Mouse (Mus musculus) stomach, embryonic 14.5 days (tissue): ENCODE results near the gene Cstb. TPM values are rescaled to one million over a fixed set of nuclear protein-coding genes. Genes with fewer than 3 reads are reported as not detected.

ENCODE experiments used
- ATAC-seq: fragments of 200-750 bp; cut with Nextera tagmentation; 2 replicates; pipeline ENCODE4 v1.8.0; 2017; ENCODE audit warnings: low read depth, moderate TSS enrichment; ENCODE audit not compliant: insufficient number of reproducible peaks, insufficient read depth, low FRiP score
- H3K27ac ChIP-seq: fragments of 300-500 bp; sonication (generic); 2 replicates; pipeline ENCODE4 v1.5.1; 2014; ENCODE audit warnings: mild to moderate bottlenecking, low read length, moderate library complexity, mixed read lengths
- H3K27me3 ChIP-seq: fragments of 300-500 bp; sonication (generic); 2 replicates; pipeline ENCODE4 v1.6.1; 2014; ENCODE audit warnings: low read length, control low read depth, mixed read lengths; ENCODE audit not compliant: control insufficient read depth, insufficient read depth
- H3K36me3 ChIP-seq: fragments of 300-500 bp; sonication (generic); 2 replicates; pipeline ENCODE4 v1.6.1; 2014; ENCODE audit warnings: mild to moderate bottlenecking, control low read depth, low read length, moderate library complexity, mixed read lengths; ENCODE audit not compliant: control insufficient read depth, insufficient read depth
- H3K4me1 ChIP-seq: fragments of 300-500 bp; sonication (generic); 2 replicates; pipeline ENCODE4 v1.6.1; 2014; ENCODE audit warnings: low read length, control low read depth, mixed read lengths; ENCODE audit not compliant: control insufficient read depth, insufficient read depth
- H3K4me2 ChIP-seq: fragments of 300-500 bp; sonication (generic); replicated peaks from 2 replicates; pipeline ENCODE4 v1.6.1; 2014; ENCODE audit warnings: low read depth, low read length, control low read depth
- H3K4me3 ChIP-seq: fragments of 300-500 bp; sonication (generic); 2 replicates; pipeline ENCODE4 v1.5.1; 2014; ENCODE audit warnings: low read depth, low read length, control low read depth
- H3K9ac ChIP-seq: fragments of 300-500 bp; sonication (generic); replicated peaks from 2 replicates; pipeline ENCODE4 v1.6.1; 2014; ENCODE audit warnings: low read depth, mild to moderate bottlenecking, control low read depth, low read length, moderate library complexity, mixed read lengths
- H3K9me3 ChIP-seq: fragments of 300-500 bp; sonication (generic); 2 replicates; pipeline ENCODE4 v1.6.1; 2016; ENCODE audit warnings: low read depth, low read length, control low read depth; ENCODE audit not compliant: control insufficient read depth
- WGBS: fragments of 180-500 bp; shearing (Covaris S2); extraction: QIAGEN DNeasy Blood & Tissue Kit; methylation state at CpG from one replicate; pipeline ENCODE4 v1.1.7; 2014; 5-methylcytosine and 5-hydroxymethylcytosine counted together
- polyA plus RNA-seq: library from polyadenylated mRNA; unstranded; fragments of >200 nt; fragmentation: Nextera tagmentation; extraction: Ambion mirVana; gene quantifications from 2 replicates; pipeline ENCODE4 v1.2.1, GENCODE M21; 2014

The Cstb gene
- polyA plus RNA-seq, 1 experiment from 2014 or later: 443 TPM

DNA sequence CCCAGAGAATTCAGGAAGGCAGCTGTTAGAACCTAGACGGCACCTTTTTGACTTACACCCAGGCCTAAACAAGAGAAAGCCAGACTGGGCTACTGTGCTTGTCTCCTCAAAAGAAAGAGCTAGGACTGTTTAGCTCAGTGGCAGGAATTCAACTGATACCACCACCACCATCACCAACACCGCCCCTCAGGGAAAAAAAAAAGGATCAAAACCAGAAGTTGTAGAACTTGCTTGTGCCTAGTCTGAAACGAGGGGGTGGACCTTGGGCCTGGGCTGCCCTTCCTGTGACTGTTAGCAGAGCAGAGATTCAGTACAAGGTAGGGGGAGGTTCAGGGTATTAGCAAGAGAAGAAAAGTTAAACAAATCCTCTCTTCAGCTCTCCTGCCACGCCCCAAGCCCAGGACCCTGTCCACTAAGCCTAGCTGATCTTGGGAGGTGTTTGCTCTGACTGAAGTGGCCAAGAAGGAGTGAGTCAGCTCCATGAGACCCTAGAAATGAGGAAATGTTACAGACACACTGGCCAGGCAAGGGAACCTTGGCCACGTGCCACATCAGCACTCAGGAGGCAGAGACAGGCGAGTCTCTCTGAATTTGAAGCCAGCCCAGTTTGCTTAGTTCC is 757 bp downstream of the Cstb start:
- peak; percentile 72 for ATAC-seq
- no peaks in the 10 kb centered on the region for H3K9me3 ChIP-seq
- peak overlapping the region; percentile 86 for H3K27ac ChIP-seq
- H3K4me3 ChIP-seq: peak overlapping the region; percentile 75
- H3K9ac ChIP-seq: peak overlapping the region; percentile 72
- WGBS: 32% methylated on average over 6 of the region's 6 CpGs
- no peaks in the 10 kb centered on the region for H3K27me3 ChIP-seq
- no peaks in the 10 kb centered on the region; the same call in 1 of the 2 replicates for H3K4me1 ChIP-seq
- H3K36me3 ChIP-seq: peaks cover 23% of the 10 kb centered on the region
- H3K4me2 ChIP-seq: peak overlapping the region; percentile 66

- no peaks in the 10 kb centered on the region for H3K27me3 ChIP-seq
- peaks cover 23% of the 10 kb centered on the region for H3K36me3 ChIP-seq
- H3K9ac ChIP-seq: no peak overlapping the region
- no peak for ATAC-seq
- no peaks in the 10 kb centered on the region for H3K9me3 ChIP-seq
- no peaks in the 10 kb centered on the region; the same call in 1 of the 2 replicates for H3K4me1 ChIP-seq
- H3K27ac ChIP-seq: no peak overlapping the region
- no peak overlapping the region for H3K4me2 ChIP-seq
- WGBS: 91% methylated on average over 11 of the region's 11 CpGs
- no peak overlapping the region for H3K4me3 ChIP-seq
Measured at GRCm38 (mm10) chr10:78428070-78428469, 2.6 kb downstream of the Cstb start.

DNA sequence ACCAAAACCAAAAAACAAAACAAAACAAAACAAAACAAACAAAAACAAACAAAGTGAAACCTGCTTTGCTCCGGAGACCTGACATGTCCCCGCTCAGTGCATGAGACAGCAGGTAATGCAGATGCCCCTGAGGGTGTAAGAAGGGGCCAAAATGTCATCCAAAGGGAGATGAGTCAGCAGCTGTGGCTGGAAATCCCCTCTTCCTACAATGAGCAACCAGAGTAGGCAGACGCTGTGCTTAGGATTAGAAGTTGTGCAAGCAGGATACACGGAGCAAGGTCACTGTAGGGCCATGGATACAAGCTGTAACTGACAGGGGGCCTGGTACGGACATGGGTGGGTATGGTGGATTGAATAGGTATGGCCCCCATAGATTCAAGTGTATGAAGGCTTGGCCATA is 3.7 kb downstream of the Cstb start:
- no peak overlapping the region for H3K4me2 ChIP-seq
- H3K9ac ChIP-seq: no peak overlapping the region
- no peak for ATAC-seq
- no peaks in the 10 kb centered on the region; the same call in 1 of the 2 replicates for H3K4me1 ChIP-seq
- no peaks in the 10 kb centered on the region for H3K27me3 ChIP-seq
- peaks cover 23% of the 10 kb centered on the region for H3K36me3 ChIP-seq
- WGBS: 83% methylated on average over 5 of the region's 5 CpGs
- H3K9me3 ChIP-seq: no peaks in the 10 kb centered on the region
- no peak overlapping the region for H3K27ac ChIP-seq
- no peak overlapping the region for H3K4me3 ChIP-seq

- Histone ChIP-seq H3K27ac (no peak overlapping the region), H3K4me1 (no peaks in the 10 kb centered on the region; the same call in 1 of the 2 replicates), H3K9me3 (no peaks in the 10 kb centered on the region), H3K4me3 (no peak overlapping the region), H3K36me3 (peaks cover 23% of the 10 kb centered on the region), H3K9ac (no peak overlapping the region), H3K27me3 (no peaks in the 10 kb centered on the region), H3K4me2 (no peak overlapping the region)
- 82% methylated on average over 2 of the region's 2 CpGs for WGBS
- ATAC-seq: no peak
Measured at GRCm38 (mm10) chr10:78429776-78430175, 4.3 kb downstream of the Cstb start.

GRCm38 (mm10) chr10:78432853-78433252 is 7.4 kb downstream of the Cstb start:
- Histone ChIP-seq H3K4me3 (no peak overlapping the region), H3K4me2 (no peak overlapping the region), H3K9me3 (no peaks in the 10 kb centered on the region), H3K4me1 (no peaks in the 10 kb centered on the region), H3K27me3 (no peaks in the 10 kb centered on the region), H3K27ac (no peak overlapping the region), H3K36me3 (peaks cover 13% of the 10 kb centered on the region), H3K9ac (no peak overlapping the region)
- 68% methylated on average over 3 of the region's 3 CpGs for WGBS
- no peak for ATAC-seq

DNA sequence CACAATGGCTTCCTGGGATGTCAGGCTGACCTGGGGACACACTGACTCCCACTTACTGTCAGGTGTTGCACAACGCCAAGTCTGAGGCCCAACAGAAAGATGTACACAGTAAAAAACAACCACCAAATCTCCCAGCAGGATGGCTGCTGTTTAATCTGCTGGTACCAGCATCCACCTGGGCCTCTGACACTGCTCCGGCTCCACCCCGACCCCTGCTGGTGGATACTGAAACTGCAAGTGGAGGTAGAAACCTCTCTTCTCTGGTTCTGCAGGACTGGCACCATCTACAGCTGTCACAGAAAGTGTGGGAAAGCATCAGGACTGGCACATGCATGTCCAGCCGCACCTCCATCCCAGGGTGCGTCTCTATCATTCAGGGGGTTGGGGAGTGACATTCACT is 12.6 kb downstream of the Cstb start:
- Histone ChIP-seq H3K4me1 (no peaks in the 10 kb centered on the region), H3K27ac (no peak overlapping the region), H3K36me3 (no peaks in the 10 kb centered on the region), H3K4me3 (no peak overlapping the region), H3K4me2 (no peak overlapping the region), H3K9ac (no peak overlapping the region), H3K27me3 (no peaks in the 10 kb centered on the region), H3K9me3 (no peaks in the 10 kb centered on the region)
- 8% methylated on average over 5 of the region's 5 CpGs for WGBS
- ATAC-seq: no peak

- Histone ChIP-seq H3K36me3 (no peaks in the 10 kb centered on the region), H3K9me3 (no peaks in the 10 kb centered on the region), H3K4me3 (no peak overlapping the region), H3K4me1 (no peaks in the 10 kb centered on the region), H3K27me3 (no peaks in the 10 kb centered on the region), H3K9ac (no peak overlapping the region), H3K27ac (no peak overlapping the region), H3K4me2 (no peak overlapping the region)
- WGBS: 65% methylated on average over 5 of the region's 5 CpGs
- no peak for ATAC-seq
Measured at GRCm38 (mm10) chr10:78439550-78439949, 14.1 kb downstream of the Cstb start.

DNA sequence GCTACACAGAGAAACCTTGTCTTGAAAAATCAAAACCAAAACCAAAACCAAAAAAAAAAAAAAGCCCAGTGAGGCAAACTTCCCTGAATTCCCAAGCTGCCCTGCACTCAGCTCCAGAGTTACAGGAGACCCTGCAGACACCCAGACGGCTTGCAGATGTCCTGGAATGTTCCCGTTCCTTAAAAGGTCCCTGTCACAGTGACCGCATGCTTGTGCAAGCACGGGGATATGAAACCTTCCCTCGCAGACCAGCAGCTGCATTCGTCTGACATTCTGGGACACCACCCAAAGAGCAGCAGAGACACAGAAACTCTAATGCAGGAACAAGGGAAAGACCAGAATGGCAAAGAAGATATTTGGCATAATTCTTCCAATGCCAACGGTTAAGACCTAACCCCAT is 14.5 kb downstream of the Cstb start:
- Histone ChIP-seq H3K27ac (no peak overlapping the region), H3K4me2 (no peak overlapping the region), H3K4me3 (no peak overlapping the region), H3K36me3 (no peaks in the 10 kb centered on the region), H3K4me1 (no peaks in the 10 kb centered on the region), H3K9ac (no peak overlapping the region), H3K27me3 (no peaks in the 10 kb centered on the region), H3K9me3 (no peaks in the 10 kb centered on the region)
- WGBS: 87% methylated on average over 7 of the region's 7 CpGs
- no peak for ATAC-seq

DNA sequence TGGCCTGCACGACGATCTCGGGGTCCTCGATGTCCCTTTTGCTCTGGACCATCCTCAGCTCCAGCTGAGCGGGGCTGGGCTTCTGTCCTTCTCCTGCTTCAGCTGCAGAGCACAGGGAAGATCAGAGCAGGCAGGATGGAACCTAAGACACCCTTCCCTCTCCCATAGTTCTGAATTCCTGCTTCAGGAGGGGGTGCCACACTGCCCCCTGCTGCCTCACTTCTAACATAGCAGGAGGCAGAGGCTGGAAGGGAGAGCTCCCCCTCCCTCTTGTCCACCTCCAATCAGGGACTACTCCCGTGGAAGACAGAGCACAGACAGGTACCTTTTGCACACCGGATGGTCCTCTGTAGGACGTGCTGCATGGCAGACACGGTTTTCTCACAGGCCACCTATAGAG is 15.3 kb downstream of the Cstb start:
- no peak overlapping the region for H3K4me2 ChIP-seq
- ATAC-seq: no peak
- no peaks in the 10 kb centered on the region for H3K27me3 ChIP-seq
- no peaks in the 10 kb centered on the region for H3K36me3 ChIP-seq
- no peaks in the 10 kb centered on the region for H3K9me3 ChIP-seq
- H3K9ac ChIP-seq: no peak overlapping the region
- no peaks in the 10 kb centered on the region for H3K4me1 ChIP-seq
- H3K4me3 ChIP-seq: no peak overlapping the region
- no peak overlapping the region for H3K27ac ChIP-seq
- 78% methylated on average over 9 of the region's 9 CpGs for WGBS
